ENCODE assay signal across 13 mouse cellular contexts in genomic region chr11:32232848-32233247, GRCm38 (mm10). TPM values are rescaled to one million over a fixed set of nuclear protein-coding genes. Genes with fewer than 3 reads are reported as not detected.
A peak's percentile ranks its signal among the peaks of the same experiment; 100 is the strongest.
DNase-seq lines count a peak whose midpoint lies in the region; ATAC-seq lines count a peak whose summit lies in the region.
"Had no signal": no experiment of that assay in that cellular context is flagged by ENCODE, and none has a peak within 500 bp of the region (broad histone marks: within the 10 kb centered on the region; RNA-seq: fewer than 3 reads in every experiment).

No protein-coding gene starts in this region.

- 71% methylated on average over 10 of the region's 10 CpGs for WGBS in kidney, embryonic 16.5 days

- no peak overlapping the region for H3K9ac ChIP-seq in kidney, embryonic 16.5 days (replicated peaks; ENCODE audit: low read length)
- H3K9ac ChIP-seq: heart, embryonic 12.5 days; liver, embryonic 12.5 days had no signal

- DNase-seq in cerebellum, adult 11-12 months: peak; percentile 54
- DNase-seq in cerebellum, postnatal 4 days (ENCODE audit: low spot score in 2 of 2): no peak
- no peak for DNase-seq in kidney, adult 11 months
- DNase-seq in right cerebral cortex, postnatal 14 days: peak; percentile 8
- DNase-seq in right cerebral cortex, postnatal 25 days: no peak
- no peak for DNase-seq in thymus, adult 18-20 months
- no peak for DNase-seq in spleen, adult 18-20 months
- DNase-seq: gastrocnemius, adult 2 months had no signal

- no peaks in the 10 kb centered on the region for H3K9me3 ChIP-seq in kidney, embryonic 16.5 days (ENCODE audit: low read length)
- H3K9me3 ChIP-seq: heart, embryonic 12.5 days; liver, embryonic 12.5 days had no signal

- H3K27ac ChIP-seq in kidney, embryonic 16.5 days (ENCODE audit: low read length): no peak overlapping the region
- H3K27ac ChIP-seq: gastrocnemius, adult 2 months had no signal

- peak; percentile 52 for ATAC-seq in kidney, embryonic 16.5 days (ENCODE audit: low FRiP score, low TSS enrichment)
- ATAC-seq: inflammation-experienced regulatory T-cells, adult 6 months; liver, embryonic 12.5 days had no signal

- H3K27me3 ChIP-seq in kidney, embryonic 16.5 days (ENCODE audit: insufficient read depth, low read length): no peaks in the 10 kb centered on the region
- H3K27me3 ChIP-seq: heart, embryonic 12.5 days; liver, embryonic 12.5 days had no signal

- peaks cover 50% of the 10 kb centered on the region for H3K36me3 ChIP-seq in kidney, embryonic 16.5 days (ENCODE audit: insufficient read depth, low read length)

- H3K4me2 ChIP-seq in kidney, embryonic 16.5 days (replicated peaks; ENCODE audit: low read depth, low read length): no peak overlapping the region
- H3K4me2 ChIP-seq: heart, embryonic 12.5 days; liver, embryonic 12.5 days had no signal

- peaks cover 16% of the 10 kb centered on the region for H3K4me1 ChIP-seq in kidney, embryonic 16.5 days (ENCODE audit: insufficient read depth, low read length)

- H3K4me3 ChIP-seq in kidney, embryonic 16.5 days (ENCODE audit: low read length): no peak overlapping the region
- H3K4me3 ChIP-seq: gastrocnemius, adult 2 months; heart, embryonic 12.5 days; liver, embryonic 12.5 days had no signal

RNA-seq across cellular contexts. Expression of gene Mpg, which starts 6.5 kb away (rescaled TPM):
- polyA plus RNA-seq in kidney, embryonic 16.5 days (2015; fragmentation: Nextera tagmentation; extraction: Ambion mirVana): 38.3 and 42.4 TPM in 2 replicates

RNA-seq across cellular contexts. Expression of gene Rhbdf1, which starts 10.7 kb away (rescaled TPM):
- polyA plus RNA-seq in kidney, embryonic 16.5 days (2015; fragmentation: Nextera tagmentation; extraction: Ambion mirVana): 61.9 and 62.1 TPM in 2 replicates

RNA-seq across cellular contexts. Expression of gene Snrnp25, which starts 27.6 kb away (rescaled TPM):
- 56.6 and 61.1 TPM in 2 replicates for polyA plus RNA-seq in kidney, embryonic 16.5 days (2015; fragmentation: Nextera tagmentation; extraction: Ambion mirVana)

RNA-seq across cellular contexts. Expression of gene Il9r, which starts 32.8 kb away (rescaled TPM):
- polyA plus RNA-seq in kidney, embryonic 16.5 days (2015; fragmentation: Nextera tagmentation; extraction: Ambion mirVana): 0.04 TPM in 1 of 2 replicates, not detected in the other
- polyA plus RNA-seq: forebrain, embryonic 11.5 days; heart, embryonic 12.5 days had no signal

RNA-seq across cellular contexts. Expression of gene Nprl3, which starts 34.7 kb away (rescaled TPM):
- polyA plus RNA-seq in kidney, embryonic 16.5 days (2015; fragmentation: Nextera tagmentation; extraction: Ambion mirVana): 50.2 and 50.8 TPM in 2 replicates

Comparison
In these comparisons a context has a peak if more than half of its experiments do, and no peak if none do; other contexts are left out.
1. DNase-seq: peak in cerebellum, adult 11-12 months (single experiment) and right cerebral cortex, postnatal 14 days (single experiment); none in cerebellum, postnatal 4 days (0 of 2), kidney, adult 11 months (single experiment), right cerebral cortex, postnatal 25 days (single experiment), thymus, adult 18-20 months (0 of 2) and spleen, adult 18-20 months (0 of 2).